Mouse (Mus musculus) testis, adult 2 months (tissue): ENCODE measurements around the gene Rcc2. TPM values are rescaled to one million over a fixed set of nuclear protein-coding genes. Genes with fewer than 3 reads are reported as not detected.

Experiments
- H3K27ac ChIP-seq: fragments of 200-500 bp; 2 replicates; pipeline ENCODE4 v1.5.1; 2012; ENCODE audit warnings: low read depth, low read length; ENCODE audit not compliant: control insufficient read depth, insufficient read depth
- H3K27me3 ChIP-seq: fragments of 200-500 bp; 2 replicates; pipeline ENCODE4 v1.6.1; 2012; ENCODE audit warnings: mild to moderate bottlenecking, low read length, moderate library complexity; ENCODE audit not compliant: control insufficient read depth, insufficient read depth
- H3K36me3 ChIP-seq: fragments of 200-500 bp; 2 replicates; pipeline ENCODE4 v1.6.1; 2012; ENCODE audit warnings: mild to moderate bottlenecking, low read length; ENCODE audit not compliant: control insufficient read depth, insufficient read depth
- H3K4me1 ChIP-seq: fragments of 200-500 bp; 2 replicates; pipeline ENCODE4 v1.6.1; 2012; ENCODE audit warnings: low read length; ENCODE audit not compliant: control insufficient read depth, insufficient read depth
- H3K4me3 ChIP-seq: fragments of 200-500 bp; 2 replicates; pipeline ENCODE4 v1.5.1; 2012; ENCODE audit warnings: low read depth, mild to moderate bottlenecking, low read length, moderate library complexity, mixed read lengths; ENCODE audit not compliant: control insufficient read depth
- CTCF ChIP-seq: fragments of 200-500 bp; IDR thresholded peaks from 2 replicates; pipeline ENCODE4 v1.5.1; 2012; ENCODE audit warnings: low read depth, mild to moderate bottlenecking, inconsistent platforms, low read length, moderate library complexity; ENCODE audit not compliant: control insufficient read depth, insufficient read depth, insufficient replicate concordance
- POLR2A ChIP-seq: fragments of 200-500 bp; IDR thresholded peaks from 2 replicates; pipeline ENCODE4 v1.6.1; 2012; ENCODE audit warnings: low read depth, mild to moderate bottlenecking, inconsistent platforms, low read length, moderate library complexity; ENCODE audit not compliant: control insufficient read depth
- polyA plus RNA-seq: library from polyadenylated mRNA; depleted of rRNA; stranded (reverse); fragments of >200 nt; gene quantifications from 2 replicates; pipeline ENCODE4 v1.2.3, GENCODE M21; 2012; rRNA removed

The Rcc2 gene
- polyA plus RNA-seq, 1 experiment = 32.1 TPM

GRCm38 (mm10) chr4:140770433-140770832, 70.1 kb downstream of the Rcc2 start:
- TF ChIP-seq CTCF = no peak
- TF ChIP-seq POLR2A = no peak

GRCm38 (mm10) chr4:140771091-140771490, 70.8 kb downstream of the Rcc2 start:
- Histone ChIP-seq H3K27me3 (no peaks in the 10 kb centered on the region), H3K36me3 (no peaks in the 10 kb centered on the region), H3K27ac (no peak overlapping the region), H3K4me1 (no peaks in the 10 kb centered on the region; the same call in 1 of the 2 replicates), H3K4me3 (no peak overlapping the region)
- TF ChIP-seq CTCF (no peak), POLR2A (no peak)

More at GRCm38 (mm10) chr4:140770433-140770832, 70.1 kb downstream of the Rcc2 start:
- H3K36me3 ChIP-seq = no peaks in the 10 kb centered on the region
- H3K27me3 ChIP-seq = no peaks in the 10 kb centered on the region
- no peaks in the 10 kb centered on the region; the same call in 1 of the 2 replicates for H3K4me1 ChIP-seq
- no peak overlapping the region for H3K4me3 ChIP-seq
- H3K27ac ChIP-seq = no peak overlapping the region

Other genes starting within 250 kb of the Rcc2 start
- 5.9 and 7.2 TPM in 2 replicates for gene Arhgef10l, start 34.5 kb upstream of the Rcc2 start, polyA plus RNA-seq
- 11.0 and 11.8 TPM in 2 replicates for gene Padi6, start 42.1 kb downstream of the Rcc2 start, polyA plus RNA-seq
- gene Padi4, start 73.7 kb downstream of the Rcc2 start, polyA plus RNA-seq = 0.61 and 0.87 TPM in 2 replicates
- 1.7 TPM in 2 replicates for gene Padi3, start 110.1 kb downstream of the Rcc2 start, polyA plus RNA-seq
- gene Padi1, start 145.2 kb downstream of the Rcc2 start, polyA plus RNA-seq = 0.47 and 0.58 TPM in 2 replicates
- 1.8 and 1.9 TPM in 2 replicates for gene Padi2, start 205.8 kb downstream of the Rcc2 start, polyA plus RNA-seq